Mouse (Mus musculus) ovary, adult 10 weeks (tissue): ENCODE results near the gene Heatr9. TPM values are rescaled to one million over a fixed set of nuclear protein-coding genes. Genes with fewer than 3 reads are reported as not detected.

Experiments used
- polyA plus RNA-seq: library from polyadenylated mRNA; stranded (reverse); fragments of 350-450 nt; fragmentation: Illumina TruSeq; extraction: RNeasy Lipid Tissue Mini Kit (QIAGEN cat#74804); gene quantifications from one replicate; pipeline ENCODE4 v1.2.3, GENCODE M21; 2014

Heatr9 gene
- polyA plus RNA-seq = not detected

DNA sequence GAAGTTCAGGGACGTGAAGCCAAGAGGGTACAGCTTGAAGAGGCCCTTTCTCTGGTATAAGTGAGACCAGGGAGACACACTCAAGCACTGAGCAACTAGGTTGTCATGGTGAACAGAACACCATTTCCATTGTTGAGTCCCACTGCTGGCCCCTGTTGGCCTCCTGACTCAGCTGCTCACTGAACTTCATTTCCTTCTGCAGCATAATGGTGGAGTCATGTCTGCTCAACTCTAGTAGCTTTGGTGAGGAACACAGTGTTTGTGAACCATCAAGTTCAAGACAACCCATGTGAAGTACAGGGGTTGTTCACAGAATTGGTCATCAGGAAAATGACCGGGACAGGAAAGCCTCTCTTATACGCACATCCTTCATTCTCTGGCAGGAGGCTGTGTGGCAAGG lies at the start of gene Heatr9:
TSS of gene Heatr9 (minus strand) at position 101 of the 400 bp plus-strand sequence.

DNA sequence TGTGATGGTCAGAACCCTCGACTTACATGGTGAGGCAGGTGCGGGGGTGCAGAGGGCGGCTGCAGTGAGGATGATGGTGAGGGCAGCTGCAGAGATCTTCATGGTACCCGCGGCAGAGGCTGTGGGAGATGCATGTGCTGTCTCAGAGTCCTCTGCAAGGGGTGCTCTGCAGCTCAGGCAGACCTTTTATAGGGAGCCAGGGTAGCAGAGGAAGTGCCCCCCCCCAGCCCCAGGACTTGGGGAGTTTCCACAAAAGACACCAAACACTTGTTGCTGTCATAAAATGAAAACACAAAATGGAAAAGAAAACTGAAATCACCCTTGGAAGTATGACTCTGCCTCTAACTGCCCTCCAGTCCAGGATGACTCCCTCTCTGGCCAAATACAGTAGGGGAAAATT lies 8.4 kb upstream of the Heatr9 start, which contains the start of gene Ccl5:
TSS of gene Ccl5 (minus strand) at position 159 of the 400 bp plus-strand sequence.

DNA sequence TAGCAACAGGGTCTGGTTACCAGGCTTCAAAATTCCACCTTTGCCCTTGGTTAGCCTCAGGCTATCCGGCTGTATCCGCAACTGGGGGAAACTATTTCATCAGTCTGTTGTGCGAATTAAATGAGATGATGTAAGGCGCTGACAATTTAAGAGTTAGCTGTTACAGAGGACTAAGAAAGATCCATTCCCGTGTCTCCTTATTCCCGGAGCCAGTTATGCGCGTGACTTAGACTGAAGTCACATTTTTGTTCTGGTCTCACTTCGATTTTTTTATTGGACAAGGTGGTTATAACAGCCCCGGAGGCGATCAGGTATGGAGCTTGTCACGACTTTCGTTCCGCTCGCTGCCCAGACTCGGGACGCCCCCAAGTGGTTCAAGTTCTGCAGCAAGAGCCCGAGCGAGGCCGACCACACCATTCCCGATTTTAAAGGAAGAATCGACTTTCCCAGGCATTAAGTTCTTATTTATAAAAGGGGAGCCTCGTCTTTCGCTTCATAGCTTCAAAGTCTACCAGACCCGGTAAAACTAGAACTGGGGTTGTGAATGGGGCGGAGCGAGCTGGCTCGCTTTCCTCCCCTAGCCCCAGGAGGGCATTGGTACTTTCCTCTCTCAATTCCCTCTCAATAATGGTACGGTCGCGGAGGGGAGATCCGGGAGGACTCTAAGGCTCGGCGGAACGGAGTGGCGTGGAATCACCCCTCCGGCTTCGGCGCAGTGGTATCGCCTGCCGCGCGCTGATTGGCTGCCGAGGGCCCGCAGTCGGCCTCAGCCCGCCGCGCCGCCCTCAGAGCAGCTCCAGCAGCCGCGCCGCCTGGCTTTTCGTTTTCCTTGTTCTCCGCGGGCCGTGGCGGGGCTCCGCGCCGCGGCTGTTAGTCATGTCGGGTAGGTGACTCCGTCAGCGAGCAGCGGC lies 49.4 kb downstream of the Heatr9 start, which contains the start of gene Taf15:
TSS of gene Taf15 (plus strand) at position 763 of the 911 bp plus-strand sequence.

DNA sequence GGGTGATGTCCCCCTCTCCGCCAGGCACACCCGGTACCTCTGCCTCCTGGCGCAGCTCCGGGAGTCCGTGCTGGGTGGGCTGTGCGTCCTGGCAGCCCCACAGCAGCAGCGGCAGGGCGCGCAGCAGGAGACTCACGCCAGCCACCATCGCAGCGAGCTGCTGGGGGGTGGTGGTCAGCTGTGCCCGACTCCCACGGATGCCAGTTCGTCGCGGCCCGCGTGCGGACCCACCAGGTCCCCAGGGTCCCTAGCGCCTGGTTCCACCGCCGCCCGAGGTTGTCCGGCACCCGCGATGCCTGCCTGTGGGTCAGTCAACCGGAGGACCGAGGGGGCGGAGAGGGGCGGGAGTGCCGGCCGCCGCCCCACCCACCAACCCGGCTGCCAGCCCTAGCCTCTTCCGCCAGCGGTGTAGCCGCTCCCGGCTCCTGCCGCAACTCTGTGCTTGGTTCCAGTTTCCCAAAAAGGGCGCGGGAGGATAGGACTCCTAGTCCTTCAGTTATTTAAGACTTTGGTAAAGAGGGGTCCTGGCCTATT lies 59.2 kb downstream of the Heatr9 start, which contains the start of gene Mmp28:
TSS of gene Mmp28 (minus strand) at position 361 of the 534 bp plus-strand sequence.

Other genes starting within 250 kb of the Heatr9 start
- 10.0 TPM for gene Slfn14, start 235.4 kb downstream of the Heatr9 start, polyA plus RNA-seq
- gene Ap2b1, start 223.2 kb downstream of the Heatr9 start, polyA plus RNA-seq = 69.3 TPM
- gene Pex12, start 219.6 kb downstream of the Heatr9 start, polyA plus RNA-seq = 34.3 TPM
- gene Rasl10b, start 113.0 kb downstream of the Heatr9 start, polyA plus RNA-seq = not detected
- not detected for gene Gas2l2, start 92.7 kb downstream of the Heatr9 start, polyA plus RNA-seq
- not detected for gene 1700020L24Rik, start 84.5 kb downstream of the Heatr9 start, polyA plus RNA-seq
- 0.63 TPM for gene Mmp28, start 59.1 kb downstream of the Heatr9 start, polyA plus RNA-seq
- 154 TPM for gene Taf15, start 49.1 kb downstream of the Heatr9 start, polyA plus RNA-seq
- gene Ccl5, start 8.3 kb upstream of the Heatr9 start, polyA plus RNA-seq = 2.0 TPM
- 11.3 TPM for gene Ccl9, start 56.5 kb upstream of the Heatr9 start, polyA plus RNA-seq
- gene Ccl6, start 70.9 kb upstream of the Heatr9 start, polyA plus RNA-seq = 50.4 TPM
- not detected for gene Rpl9-ps1, start 123.4 kb upstream of the Heatr9 start, polyA plus RNA-seq
- gene Ccl3, start 127.2 kb upstream of the Heatr9 start, polyA plus RNA-seq = 2.3 TPM
- not detected for gene Ccl4, start 140.4 kb upstream of the Heatr9 start, polyA plus RNA-seq
- gene Wfdc17, start 181.8 kb upstream of the Heatr9 start, polyA plus RNA-seq = 30.3 TPM
- 4.9 TPM for gene Wfdc18, start 186.8 kb upstream of the Heatr9 start, polyA plus RNA-seq
- gene Wfdc21, start 224.8 kb upstream of the Heatr9 start, polyA plus RNA-seq = not detected
- gene Heatr6, start 231.5 kb upstream of the Heatr9 start, polyA plus RNA-seq = 4.9 TPM